Mouse (Mus musculus) midbrain, embryonic 11.5 days (tissue): Measurements from ENCODE around the gene Fip1l1. TPM values are rescaled to one million over a fixed set of nuclear protein-coding genes. Genes with fewer than 3 reads are reported as not detected.

Experiments used
- ATAC-seq: fragments of 200-750 bp; cut with Nextera tagmentation; 2 replicates; pipeline ENCODE4 v1.8.0; 2017; ENCODE audit warnings: moderate TSS enrichment, moderate library complexity; ENCODE audit not compliant: low FRiP score
- DNase-seq: peaks from one replicate; pipeline ENCODE4 v3.0.0; 2015; ENCODE audit warnings: low spot score; ENCODE audit errors: missing footprints
- H3K27ac ChIP-seq: fragments of 300-500 bp; sonication (generic); 2 replicates; pipeline ENCODE4 v1.5.1; 2014; ENCODE audit warnings: low read depth, low read length
- H3K27me3 ChIP-seq: fragments of 300-500 bp; sonication (generic); 2 replicates; pipeline ENCODE4 v1.6.1; 2014; ENCODE audit warnings: mild to moderate bottlenecking, low read length, moderate library complexity, mixed read lengths; ENCODE audit not compliant: control insufficient read depth, insufficient read depth
- H3K36me3 ChIP-seq: fragments of 300-500 bp; sonication (generic); 2 replicates; pipeline ENCODE4 v1.6.1; 2014; ENCODE audit warnings: mild to moderate bottlenecking, low read length, moderate library complexity, mixed read lengths; ENCODE audit not compliant: control insufficient read depth, insufficient read depth
- H3K4me1 ChIP-seq: fragments of 300-500 bp; sonication (generic); 2 replicates; pipeline ENCODE4 v1.6.1; 2014; ENCODE audit warnings: low read length; ENCODE audit not compliant: control insufficient read depth, insufficient read depth
- H3K4me2 ChIP-seq: fragments of 300-500 bp; sonication (generic); 2 replicates; pipeline ENCODE4 v1.6.1; 2014; ENCODE audit warnings: mild to moderate bottlenecking, moderate library complexity
- H3K4me3 ChIP-seq: fragments of 300-500 bp; sonication (generic); 2 replicates; pipeline ENCODE4 v1.5.1; 2014; ENCODE audit warnings: low read depth, low read length
- H3K9ac ChIP-seq: fragments of 300-500 bp; sonication (generic); 2 replicates; pipeline ENCODE4 v1.6.1; 2014; ENCODE audit warnings: low read length
- H3K9me3 ChIP-seq: fragments of 300-500 bp; sonication (generic); 2 replicates; pipeline ENCODE4 v1.6.1; 2016; ENCODE audit warnings: low read length; ENCODE audit not compliant: control insufficient read depth
- WGBS: fragments of 180-500 bp; shearing (Covaris S2); extraction: QIAGEN DNeasy Blood & Tissue Kit; methylation state at CpG from one replicate; pipeline ENCODE4 v1.1.7; 2014; 5-methylcytosine and 5-hydroxymethylcytosine counted together
- polyA plus RNA-seq: library from polyadenylated mRNA; unstranded; fragments of >200 nt; fragmentation: Nextera tagmentation; extraction: Ambion mirVana; gene quantifications from 2 replicates; pipeline ENCODE4 v1.2.1, GENCODE M21; 2014

The Fip1l1 gene
- polyA plus RNA-seq, 1 experiment from 2014 or later = 89.1 TPM

GRCm38 (mm10) chr5:74549566-74549965 lies 14.3 kb downstream of the Fip1l1 start:
- Histone ChIP-seq H3K27ac (no peak overlapping the region), H3K27me3 (no peaks in the 10 kb centered on the region), H3K9me3 (no peaks in the 10 kb centered on the region), H3K9ac (no peak overlapping the region), H3K4me1 (no peaks in the 10 kb centered on the region), H3K4me2 (no peak overlapping the region), H3K4me3 (no peak overlapping the region), H3K36me3 (peaks cover 7% of the 10 kb centered on the region)
- no peak for DNase-seq
- 88% methylated on average over 8 of the region's 8 CpGs for WGBS
- ATAC-seq = no peak

GRCm38 (mm10) chr5:74561151-74561550 lies 25.9 kb downstream of the Fip1l1 start:
- H3K4me3 ChIP-seq = no peak overlapping the region

GRCm38 (mm10) chr5:74571767-74572166 lies 36.5 kb downstream of the Fip1l1 start:
- no peak for DNase-seq
- no peak overlapping the region for H3K4me2 ChIP-seq
- no peaks in the 10 kb centered on the region for H3K27me3 ChIP-seq
- no peak overlapping the region for H3K27ac ChIP-seq
- no peak overlapping the region for H3K9ac ChIP-seq
- ATAC-seq = no peak
- WGBS = 92% methylated on average over 6 of the region's 6 CpGs
- peaks cover 5% of the 10 kb centered on the region for H3K36me3 ChIP-seq
- no peaks in the 10 kb centered on the region for H3K4me1 ChIP-seq
- no peaks in the 10 kb centered on the region for H3K9me3 ChIP-seq
- H3K4me3 ChIP-seq = no peak overlapping the region

More at GRCm38 (mm10) chr5:74561151-74561550, 25.9 kb downstream of the Fip1l1 start:
- DNase-seq = no peak
- WGBS = 98% methylated on average over 1 of the region's 1 CpGs
- H3K9me3 ChIP-seq = no peaks in the 10 kb centered on the region
- H3K27me3 ChIP-seq = no peaks in the 10 kb centered on the region
- no peak for ATAC-seq
- peaks cover 6% of the 10 kb centered on the region; the same call in 1 of the 2 replicates for H3K36me3 ChIP-seq
- H3K4me1 ChIP-seq = no peaks in the 10 kb centered on the region
- no peak overlapping the region for H3K27ac ChIP-seq
- H3K9ac ChIP-seq = no peak overlapping the region
- no peak overlapping the region for H3K4me2 ChIP-seq

- Histone ChIP-seq H3K27me3 (no peaks in the 10 kb centered on the region), H3K36me3 (peaks cover 13% of the 10 kb centered on the region; the same call in 1 of the 2 replicates), H3K27ac (no peak overlapping the region), H3K4me1 (no peaks in the 10 kb centered on the region), H3K9me3 (no peaks in the 10 kb centered on the region), H3K4me3 (no peak overlapping the region), H3K4me2 (no peak overlapping the region), H3K9ac (no peak overlapping the region)
- no peak for ATAC-seq
- no peak for DNase-seq
- WGBS = 94% methylated on average over 7 of the region's 7 CpGs
These were observed 53.9 kb downstream of the Fip1l1 start for GRCm38 (mm10) chr5:74589133-74589532.

GRCm38 (mm10) chr5:74591413-74591812 lies 56.2 kb downstream of the Fip1l1 start:
- ATAC-seq = no peak
- no peak for DNase-seq
- Histone ChIP-seq H3K9me3 (no peaks in the 10 kb centered on the region), H3K4me1 (no peaks in the 10 kb centered on the region), H3K27ac (no peak overlapping the region), H3K4me2 (no peak overlapping the region), H3K4me3 (no peak overlapping the region), H3K27me3 (no peaks in the 10 kb centered on the region), H3K9ac (no peak overlapping the region), H3K36me3 (peaks cover 17% of the 10 kb centered on the region)
- WGBS = 95% methylated on average over 5 of the region's 5 CpGs

- Histone ChIP-seq H3K4me2 (no peak overlapping the region), H3K9me3 (no peaks in the 10 kb centered on the region), H3K4me1 (no peaks in the 10 kb centered on the region), H3K27me3 (no peaks in the 10 kb centered on the region), H3K4me3 (no peak overlapping the region), H3K36me3 (peaks cover 20% of the 10 kb centered on the region), H3K27ac (no peak overlapping the region), H3K9ac (no peak overlapping the region)
- WGBS = 88% methylated on average over 8 of the region's 8 CpGs
- ATAC-seq (no peak), DNase-seq (no peak)
These were observed 57.9 kb downstream of the Fip1l1 start for GRCm38 (mm10) chr5:74593147-74593546.

GRCm38 (mm10) chr5:74600010-74600409 lies 64.8 kb downstream of the Fip1l1 start:
- Histone ChIP-seq H3K9me3 (no peaks in the 10 kb centered on the region), H3K27ac (no peak overlapping the region), H3K9ac (no peak overlapping the region), H3K4me1 (no peaks in the 10 kb centered on the region), H3K27me3 (no peaks in the 10 kb centered on the region), H3K36me3 (peaks cover 10% of the 10 kb centered on the region), H3K4me2 (no peak overlapping the region), H3K4me3 (no peak overlapping the region)
- no peak for DNase-seq
- WGBS = 87% methylated on average over 5 of the region's 5 CpGs
- no peak for ATAC-seq

GRCm38 (mm10) chr5:74601171-74601570 lies 65.9 kb downstream of the Fip1l1 start:
- WGBS = 91% methylated on average over 3 of the region's 3 CpGs

GRCm38 (mm10) chr5:74601965-74602364 lies 66.7 kb downstream of the Fip1l1 start:
- ATAC-seq = no peak
- Histone ChIP-seq H3K9me3 (no peaks in the 10 kb centered on the region), H3K4me1 (no peaks in the 10 kb centered on the region), H3K4me2 (no peak overlapping the region), H3K27ac (no peak overlapping the region), H3K27me3 (no peaks in the 10 kb centered on the region), H3K4me3 (no peak overlapping the region), H3K36me3 (peaks cover 9% of the 10 kb centered on the region; the same call in 1 of the 2 replicates), H3K9ac (no peak overlapping the region)
- DNase-seq = no peak
- 87% methylated on average over 6 of the region's 6 CpGs for WGBS

More at GRCm38 (mm10) chr5:74601171-74601570, 65.9 kb downstream of the Fip1l1 start:
- Histone ChIP-seq H3K9ac (no peak overlapping the region), H3K4me3 (no peak overlapping the region), H3K36me3 (peaks cover 9% of the 10 kb centered on the region), H3K27ac (no peak overlapping the region), H3K4me2 (no peak overlapping the region), H3K4me1 (no peaks in the 10 kb centered on the region), H3K9me3 (no peaks in the 10 kb centered on the region), H3K27me3 (no peaks in the 10 kb centered on the region)
- no peak for DNase-seq
- ATAC-seq = no peak
